19 mouse cellular contexts compared by ENCODE assay signal in genomic region chr4:130327366-130327765, GRCm38 (mm10). TPM values are rescaled to one million over a fixed set of nuclear protein-coding genes. Genes with fewer than 3 reads are reported as not detected.
DNase-seq lines count a peak whose midpoint lies in the region; ATAC-seq and TF ChIP-seq lines count a peak whose summit lies in the region.
"Had no signal": no experiment of that assay in that cellular context is flagged by ENCODE, and none has a peak within 500 bp of the region (broad histone marks: within the 10 kb centered on the region; RNA-seq: fewer than 3 reads in every experiment).

No protein-coding gene starts in this region.

- WGBS in kidney, adult 2 months: 34% methylated on average over 9 of the region's 9 CpGs
- 66% methylated on average over 9 of the region's 9 CpGs for WGBS in kidney, embryonic 14.5 days

- TF ChIP-seq CTCF in kidney, adult 2 months (conservative IDR thresholded peaks at IDR 0.05; ENCODE audit: insufficient read depth, insufficient read length, low read depth, low read length): no peak

- H3K27me3 ChIP-seq in kidney, adult 2 months (replicated peaks; ENCODE audit: control insufficient read depth, insufficient read depth, low read length): no peaks in the 10 kb centered on the region
- no peaks in the 10 kb centered on the region for H3K27me3 ChIP-seq in kidney, embryonic 14.5 days (ENCODE audit: control insufficient read depth, insufficient read depth, low read length)
- H3K27me3 ChIP-seq: midbrain, embryonic 12.5 days had no signal

- no peaks in the 10 kb centered on the region for H3K9me3 ChIP-seq in kidney, embryonic 14.5 days (ENCODE audit: control insufficient read depth, low read length)
- H3K9me3 ChIP-seq: midbrain, embryonic 12.5 days had no signal

- H3K4me1 ChIP-seq in kidney, adult 2 months (ENCODE audit: control insufficient read depth, insufficient read depth, low read length): peaks cover 6% of the 10 kb centered on the region; the same call in 1 of the 2 replicates
- no peaks in the 10 kb centered on the region for H3K4me1 ChIP-seq in kidney, embryonic 14.5 days (ENCODE audit: control insufficient read depth, insufficient read depth, low read length)
- H3K4me1 ChIP-seq: midbrain, embryonic 12.5 days had no signal

- no peak overlapping the region for H3K9ac ChIP-seq in kidney, embryonic 14.5 days (ENCODE audit: low read depth, low read length)
- H3K9ac ChIP-seq: midbrain, embryonic 12.5 days had no signal

- H3K27ac ChIP-seq in kidney, adult 2 months (ENCODE audit: insufficient read depth, low read depth, low read length): peak overlapping the region; percentile 14; the same call in 1 of the 2 replicates
- H3K27ac ChIP-seq in kidney, embryonic 14.5 days (ENCODE audit: low read depth, low read length): no peak overlapping the region
- H3K27ac ChIP-seq: macrophage; midbrain, embryonic 12.5 days had no signal

- H3K4me2 ChIP-seq in kidney, embryonic 14.5 days (replicated peaks; ENCODE audit: low read depth, low read length): no peak overlapping the region
- H3K4me2 ChIP-seq: midbrain, embryonic 12.5 days had no signal

- no peak for DNase-seq in kidney, adult 2 months
- peak; percentile 70 for DNase-seq in cerebellum, adult 11 months
- DNase-seq in cerebellum, adult 8-10 months: peak; percentile 70
- DNase-seq in kidney, postnatal 25 days: peak; percentile 38 to 63
- no peak for DNase-seq in spleen, adult 18-20 months
- no peak for DNase-seq in thymus, postnatal 36 days
- DNase-seq: adrenal gland, postnatal 14 days; embryo, embryonic 11 days; heart, postnatal 4 days; layer of hippocampus, adult 9-11 months; lung, adult 2 months had no signal

- H3K4me3 ChIP-seq in kidney, adult 2 months (ENCODE audit: insufficient read depth, low read depth, low read length): no peak overlapping the region
- H3K4me3 ChIP-seq in kidney, embryonic 14.5 days (ENCODE audit: low read length): no peak overlapping the region
- H3K4me3 ChIP-seq: midbrain, embryonic 12.5 days; myocyte had no signal

- TF ChIP-seq POLR2A in kidney, adult 2 months (IDR thresholded peaks at IDR 0.05; ENCODE audit: low read depth, low read length): no peak

- ATAC-seq in kidney, embryonic 14.5 days (ENCODE audit: low FRiP score, low TSS enrichment): no peak
- ATAC-seq: forebrain, embryonic 16.5 days had no signal

- no peaks in the 10 kb centered on the region; the same call in 1 of the 2 replicates for H3K36me3 ChIP-seq in kidney, adult 2 months (ENCODE audit: control insufficient read depth, insufficient read depth, low read length)
- peaks cover 36% of the 10 kb centered on the region for H3K36me3 ChIP-seq in kidney, embryonic 14.5 days (ENCODE audit: control insufficient read depth, insufficient read depth, low read length)

RNA-seq across cellular contexts. Expression of gene Gm10570, which starts 18.9 kb away (rescaled TPM):
- polyA plus RNA-seq in kidney, adult 2 months (2012; rRNA removed): 0.25 and 0.62 TPM in 2 replicates
- not detected in 2 replicates for polyA plus RNA-seq in kidney, embryonic 14.5 days (2014; fragmentation: Nextera tagmentation; extraction: Ambion mirVana)
- polyA plus RNA-seq: intestine, embryonic 14.5 days; liver, adult 2 months; lung, adult 2 months; macrophage; midbrain, embryonic 12.5 days; testis, adult 2 months had no signal

RNA-seq across cellular contexts. Expression of gene Fabp3, which starts 19.0 kb away (rescaled TPM):
- polyA plus RNA-seq in kidney, adult 2 months (2012; rRNA removed): 235 and 321 TPM in 2 replicates
- polyA plus RNA-seq in kidney, embryonic 14.5 days (2014; fragmentation: Nextera tagmentation; extraction: Ambion mirVana): 15.7 and 16.0 TPM in 2 replicates
- polyA plus RNA-seq: liver, adult 2 months had no signal

RNA-seq across cellular contexts. Expression of gene Zcchc17, which starts 32.4 kb away (rescaled TPM):
- polyA plus RNA-seq in kidney, adult 2 months (2012; rRNA removed): 21.1 and 22.7 TPM in 2 replicates
- polyA plus RNA-seq in kidney, embryonic 14.5 days (2014; fragmentation: Nextera tagmentation; extraction: Ambion mirVana): 74.2 and 90.7 TPM in 2 replicates

RNA-seq across cellular contexts. Expression of gene Snrnp40, which starts 32.6 kb away (rescaled TPM):
- polyA plus RNA-seq in kidney, adult 2 months (2012; rRNA removed): 22.1 and 23.2 TPM in 2 replicates
- 186 and 189 TPM in 2 replicates for polyA plus RNA-seq in kidney, embryonic 14.5 days (2014; fragmentation: Nextera tagmentation; extraction: Ambion mirVana)

RNA-seq across cellular contexts. Expression of gene Serinc2, which starts 48.4 kb away (rescaled TPM):
- polyA plus RNA-seq in kidney, adult 2 months (2012; rRNA removed): 54.8 and 77.5 TPM in 2 replicates
- 42.7 and 44.9 TPM in 2 replicates for polyA plus RNA-seq in kidney, embryonic 14.5 days (2014; fragmentation: Nextera tagmentation; extraction: Ambion mirVana)
- polyA plus RNA-seq: macrophage had no signal

Comparison
In these comparisons a context has a peak if more than half of its experiments do, and no peak if none do; other contexts are left out.
1. DNase-seq: peak in cerebellum, adult 11 months (single experiment), cerebellum, adult 8-10 months (single experiment) and kidney, postnatal 25 days (2 of 2); none in kidney, adult 2 months (single experiment), spleen, adult 18-20 months (0 of 2) and thymus, postnatal 36 days (0 of 2).
2. RNA of gene Fabp3, which starts 19.0 kb away (polyA plus RNA-seq): 235 to 321 TPM in kidney, adult 2 months; 15.7 to 16.0 TPM in kidney, embryonic 14.5 days; every median in the first group is over 10 times any median in the second.